Comparison of ENCODE assay signal across 8 mouse cellular contexts in genomic region chr1:118983389-118983788, GRCm38 (mm10).
DNase-seq lines count a peak whose midpoint lies in the region; ATAC-seq and TF ChIP-seq lines count a peak whose summit lies in the region.
"Had no signal": no experiment of that assay in that cellular context is flagged by ENCODE, and none has a peak within 500 bp of the region (broad histone marks: within the 10 kb centered on the region; RNA-seq: fewer than 3 reads in every experiment).

No protein-coding gene starts in this region.

- H3K4me1 ChIP-seq in lung, embryonic 15.5 days, result peaks cover 55% of the 10 kb centered on the region
- H3K4me1 ChIP-seq in embryonic facial prominence, embryonic 13.5 days, result peaks cover 88% of the 10 kb centered on the region
- H3K4me1 ChIP-seq in hindbrain, postnatal 0 days (ENCODE audit: insufficient read depth, low read length), result peaks cover 27% of the 10 kb centered on the region
- peaks cover 45% of the 10 kb centered on the region for H3K4me1 ChIP-seq in stomach, embryonic 14.5 days (ENCODE audit: control insufficient read depth, insufficient read depth, low read length)

- no peak for TF ChIP-seq CTCF in hindbrain, postnatal 0 days (IDR thresholded peaks at IDR 0.05; ENCODE audit: low read depth)

- H3K27me3 ChIP-seq in lung, embryonic 15.5 days, result 0 out of 2 replicates have a peak, but pooled peaks cover 4% of the 10 kb centered on the region
- H3K27me3 ChIP-seq in embryonic facial prominence, embryonic 13.5 days, result no peaks in the 10 kb centered on the region
- H3K27me3 ChIP-seq in hindbrain, postnatal 0 days (ENCODE audit: insufficient read depth, low read length), result no peaks in the 10 kb centered on the region
- H3K27me3 ChIP-seq in stomach, embryonic 14.5 days (ENCODE audit: control insufficient read depth, insufficient read depth, low read length), result no peaks in the 10 kb centered on the region

- DNase-seq in lung, postnatal 36 days, result no peak
- DNase-seq in hindbrain, postnatal 0 days (ENCODE audit: low spot score), result no peak
- no peak for DNase-seq in right cerebral cortex, postnatal 14 days
- no peak for DNase-seq in ovary, postnatal 14 days (ENCODE audit: low spot score)
- DNase-seq: cerebellum, adult 2 months had no signal

- H3K4me3 ChIP-seq in lung, embryonic 15.5 days, result no peak overlapping the region
- no peak overlapping the region for H3K4me3 ChIP-seq in embryonic facial prominence, embryonic 13.5 days
- H3K4me3 ChIP-seq in hindbrain, postnatal 0 days (ENCODE audit: low read length), result no peak overlapping the region
- H3K4me3 ChIP-seq in stomach, embryonic 14.5 days (ENCODE audit: low read depth, low read length), result no peak overlapping the region

- ATAC-seq in lung, embryonic 15.5 days (ENCODE audit: borderline replicate concordance, extremely low read depth, low FRiP score, low TSS enrichment), result no peak
- no peak for ATAC-seq in embryonic facial prominence, embryonic 13.5 days (ENCODE audit: insufficient number of reproducible peaks, insufficient read depth, low FRiP score, low TSS enrichment, low read depth)
- no peak for ATAC-seq in hindbrain, postnatal 0 days
- ATAC-seq in stomach, embryonic 14.5 days (ENCODE audit: insufficient number of reproducible peaks, insufficient read depth, low FRiP score, low read depth), result no peak

- H3K9me3 ChIP-seq in lung, embryonic 15.5 days, result no peaks in the 10 kb centered on the region
- H3K9me3 ChIP-seq in embryonic facial prominence, embryonic 13.5 days, result no peaks in the 10 kb centered on the region
- H3K9me3 ChIP-seq in hindbrain, postnatal 0 days (ENCODE audit: low read length), result no peaks in the 10 kb centered on the region
- H3K9me3 ChIP-seq in stomach, embryonic 14.5 days (ENCODE audit: control insufficient read depth, low read depth, low read length), result no peaks in the 10 kb centered on the region

- no peak overlapping the region for H3K4me2 ChIP-seq in lung, embryonic 15.5 days
- H3K4me2 ChIP-seq in embryonic facial prominence, embryonic 13.5 days, result peak overlapping the region; percentile 55
- no peak overlapping the region for H3K4me2 ChIP-seq in hindbrain, postnatal 0 days (ENCODE audit: low read depth, low read length)
- peak overlapping the region; percentile 31; the same call in 1 of the 2 replicates for H3K4me2 ChIP-seq in stomach, embryonic 14.5 days (replicated peaks; ENCODE audit: low read depth, low read length)

- no peak overlapping the region for H3K9ac ChIP-seq in lung, embryonic 15.5 days
- no peak overlapping the region for H3K9ac ChIP-seq in embryonic facial prominence, embryonic 13.5 days
- H3K9ac ChIP-seq in hindbrain, postnatal 0 days (replicated peaks; ENCODE audit: low read length), result no peak overlapping the region
- no peak overlapping the region; the same call in 1 of the 2 replicates for H3K9ac ChIP-seq in stomach, embryonic 14.5 days (replicated peaks; ENCODE audit: low read depth, low read length)

- 47% methylated on average over 2 of the region's 2 CpGs for WGBS in lung, embryonic 15.5 days
- 17% methylated on average over 2 of the region's 2 CpGs for WGBS in embryonic facial prominence, embryonic 13.5 days
- WGBS in hindbrain, postnatal 0 days, result 46% methylated on average over 2 of the region's 2 CpGs
- 23% methylated on average over 2 of the region's 2 CpGs for WGBS in stomach, embryonic 14.5 days

- H3K27ac ChIP-seq in lung, embryonic 15.5 days, result peak overlapping the region; percentile 93
- peak overlapping the region; percentile 95 for H3K27ac ChIP-seq in embryonic facial prominence, embryonic 13.5 days
- H3K27ac ChIP-seq in hindbrain, postnatal 0 days, result peak overlapping the region; percentile 71
- peak overlapping the region; percentile 97 for H3K27ac ChIP-seq in stomach, embryonic 14.5 days (ENCODE audit: low read length)

- no peaks in the 10 kb centered on the region for H3K36me3 ChIP-seq in lung, embryonic 15.5 days
- peaks cover 19% of the 10 kb centered on the region for H3K36me3 ChIP-seq in embryonic facial prominence, embryonic 13.5 days
- H3K36me3 ChIP-seq in hindbrain, postnatal 0 days (ENCODE audit: insufficient read depth, low read length), result no peaks in the 10 kb centered on the region
- H3K36me3 ChIP-seq in stomach, embryonic 14.5 days (ENCODE audit: control insufficient read depth, insufficient read depth, low read length), result no peaks in the 10 kb centered on the region

Comparison
In these comparisons a context has a peak if more than half of its experiments do, and no peak if none do; other contexts are left out.
1. H3K4me2 ChIP-seq: peak in embryonic facial prominence, embryonic 13.5 days (single experiment) and stomach, embryonic 14.5 days (single experiment); none in lung, embryonic 15.5 days (single experiment) and hindbrain, postnatal 0 days (single experiment).
2. Peak in every context shown above with its lines, with median percentiles within 50 percentile points of each other: H3K27ac ChIP-seq.